Mouse (Mus musculus): ENCODE measurements around the gene Gm3696.
A peak's percentile ranks its signal among the peaks of the same experiment; 100 is the strongest.
"Not testable (repeated sequence)": the region's sequence is repeated elsewhere in the genome, so short reads cannot be mapped to it uniquely, and the experiment has no call there.

The Gm3696 gene

GRCm38 (mm10) chr14:7100521-7100920, at the start of gene Gm3696:
TSS of gene Gm3696 (minus strand) at chr14:7100621.
- not testable (repeated sequence) for DNase-seq

DNA sequence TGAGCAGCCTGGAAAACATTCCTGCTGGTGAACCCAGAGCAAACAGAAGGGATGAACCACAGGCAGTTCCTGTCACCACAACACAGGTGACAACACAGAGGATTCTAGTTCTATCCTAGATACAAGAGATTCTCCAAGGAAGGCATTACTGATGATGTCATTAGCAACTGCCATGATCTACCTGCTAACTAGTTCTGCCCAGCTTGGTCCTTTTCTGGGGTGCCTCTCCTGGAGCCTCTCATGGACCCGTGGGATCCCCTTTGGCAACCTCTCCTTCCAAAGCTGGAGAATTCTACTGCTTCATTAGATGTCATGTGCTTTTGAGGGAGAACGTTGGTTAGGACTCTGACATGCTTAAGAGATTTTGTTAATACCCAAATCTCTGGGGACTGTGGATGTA, 24.9 kb upstream of the Gm3696 start, which contains the start of gene Gm6676:
Gene Gm6676 (minus strand): TSS at position 101 of the 400 bp plus-strand sequence.
- not testable (repeated sequence) for DNase-seq

DNA sequence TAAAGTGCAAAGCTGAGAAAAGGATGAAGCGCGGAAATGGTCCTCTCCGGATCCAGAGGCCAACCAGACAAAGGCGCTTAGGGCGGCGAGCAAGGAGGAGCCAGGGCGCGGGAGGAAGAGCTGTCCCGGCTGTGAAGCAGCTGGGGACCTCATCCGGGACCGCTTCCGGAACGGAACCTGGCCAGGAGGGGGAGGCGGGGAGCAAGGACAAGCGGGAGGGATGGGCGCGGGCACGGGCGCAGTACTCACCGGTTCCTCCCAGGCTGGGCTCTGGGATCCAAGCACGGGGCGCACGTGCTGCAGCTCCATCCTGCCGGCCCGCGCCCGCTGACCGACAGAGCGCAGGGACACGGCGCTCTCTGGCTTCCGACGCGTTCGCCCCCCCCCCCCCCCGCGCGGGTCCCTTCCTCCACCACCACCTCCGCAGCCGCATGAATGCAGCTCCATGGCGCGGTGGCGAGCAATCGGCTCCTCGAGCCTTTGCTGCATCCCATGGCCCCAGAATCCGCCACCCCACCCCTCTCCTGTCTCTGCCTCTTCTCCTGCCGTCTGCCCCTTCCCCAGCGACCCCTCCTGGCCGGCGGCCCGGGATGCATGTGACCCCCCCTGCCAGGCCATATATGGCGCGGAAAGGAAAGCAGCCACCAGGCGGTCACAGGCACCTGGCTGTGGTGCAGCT, 4.8 kb upstream of the Gm3696 start:
- peak; percentile 4 for DNase-seq

DNA sequence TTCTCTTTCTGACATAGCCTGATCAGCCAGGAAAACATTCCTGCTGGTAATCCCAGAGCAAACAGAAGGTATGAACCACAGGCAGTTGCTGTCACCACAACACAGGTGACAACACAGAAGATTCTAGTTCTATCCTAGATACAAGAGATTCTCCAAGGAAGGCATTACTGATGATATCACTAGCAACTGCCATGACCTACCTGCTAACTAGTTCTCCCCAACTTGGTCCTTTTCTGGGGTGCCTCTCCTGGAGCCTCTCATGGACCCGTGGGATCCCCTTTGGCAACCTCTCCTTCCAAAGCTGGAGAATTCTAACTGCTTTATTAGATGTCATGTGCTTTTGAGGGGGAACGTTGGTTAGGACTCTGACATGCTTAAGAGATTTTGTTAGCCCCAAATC, 55.6 kb downstream of the Gm3696 start, which contains the start of gene Gm3685:
Gene Gm3685 (minus strand): TSS at position 101 of the 400 bp plus-strand sequence.
- not testable (repeated sequence) for DNase-seq
